Mouse (Mus musculus): Measurements from ENCODE around the gene Fahd2a. TPM values are rescaled to one million over a fixed set of nuclear protein-coding genes. Genes with fewer than 3 reads are reported as not detected.

Fahd2a gene
- polyA plus RNA-seq (2012; fragmentation: generic; extraction: Trizol): under 1 TPM; 0.57 to 0.73 TPM

GRCm38 (mm10) chr2:127444055-127444789 lies at the start of gene Fahd2a:
Gene Fahd2a (minus strand): TSS chr2:127444565.

GRCm38 (mm10) chr2:127424977-127425376 lies 19.4 kb downstream of the Fahd2a start, which contains the start of gene Gpat2:
Gene Gpat2 (plus strand): TSS chr2:127425199.

Other genes starting within 250 kb of the Fahd2a start
- gene 1810024B03Rik, start 236.3 kb downstream of the Fahd2a start, polyA plus RNA-seq (2012; fragmentation: generic; extraction: Trizol): 1 to 10 TPM in 1 of 2 experiments, under 1 TPM in 1; 0.53 to 1.9 TPM
- gene Snrnp200, start 236.2 kb downstream of the Fahd2a start, polyA plus RNA-seq (2012; fragmentation: generic; extraction: Trizol): 10 to 100 TPM; 15.7 to 46.6 TPM
- gene Ciao1, start 196.7 kb downstream of the Fahd2a start, polyA plus RNA-seq (2012; fragmentation: generic; extraction: Trizol): 10 to 100 TPM; 23.8 to 42.1 TPM
- gene Tmem127, start 196.7 kb downstream of the Fahd2a start, polyA plus RNA-seq (2012; fragmentation: generic; extraction: Trizol): 10 to 100 TPM in 1 of 2 experiments, 1 to 10 TPM in 1; 7.5 to 36.2 TPM
- 10 to 100 TPM in 1 of 2 experiments, 1 to 10 TPM in 1; 6.1 to 17.6 TPM for gene Stard7, start 174.3 kb downstream of the Fahd2a start, polyA plus RNA-seq (2012; fragmentation: generic; extraction: Trizol)
- 1 to 10 TPM; 3.2 to 7.4 TPM for gene Dusp2, start 108.4 kb downstream of the Fahd2a start, polyA plus RNA-seq (2012; fragmentation: generic; extraction: Trizol)
- gene Astl, start 105.9 kb downstream of the Fahd2a start, polyA plus RNA-seq (2012; fragmentation: generic; extraction: Trizol): under 1 TPM in 1 of 2 experiments, not detected in 1; 0.01 TPM
- gene Adra2b, start 81.4 kb downstream of the Fahd2a start, polyA plus RNA-seq (2012; fragmentation: generic; extraction: Trizol): under 1 TPM in 1 of 2 experiments, not detected in 1; 0.01 TPM
- gene Gpat2, start 19.4 kb downstream of the Fahd2a start, polyA plus RNA-seq (2012; fragmentation: generic; extraction: Trizol): under 1 TPM in 1 of 2 experiments, not detected in 1; 0.02 TPM
- 1 to 10 TPM in 1 of 2 experiments, under 1 TPM in 1; 0.66 to 3.0 TPM for gene Kcnip3, start 77.5 kb upstream of the Fahd2a start, polyA plus RNA-seq (2012; fragmentation: generic; extraction: Trizol)
- not detected for gene Prom2, start 96.9 kb upstream of the Fahd2a start, polyA plus RNA-seq (2012; fragmentation: generic; extraction: Trizol)
- gene Zfp661, start 142.5 kb upstream of the Fahd2a start, polyA plus RNA-seq (2012; fragmentation: generic; extraction: Trizol): under 1 TPM; 0.04 to 0.71 TPM
- 10 to 100 TPM; 28.7 to 30.0 TPM for gene Mrps5, start 142.7 kb upstream of the Fahd2a start, polyA plus RNA-seq (2012; fragmentation: generic; extraction: Trizol)
- not detected for gene Mal, start 212.1 kb upstream of the Fahd2a start, polyA plus RNA-seq (2012; fragmentation: generic; extraction: Trizol)